Mouse (Mus musculus): Measurements from ENCODE around the gene Lrrc49.

DNA sequence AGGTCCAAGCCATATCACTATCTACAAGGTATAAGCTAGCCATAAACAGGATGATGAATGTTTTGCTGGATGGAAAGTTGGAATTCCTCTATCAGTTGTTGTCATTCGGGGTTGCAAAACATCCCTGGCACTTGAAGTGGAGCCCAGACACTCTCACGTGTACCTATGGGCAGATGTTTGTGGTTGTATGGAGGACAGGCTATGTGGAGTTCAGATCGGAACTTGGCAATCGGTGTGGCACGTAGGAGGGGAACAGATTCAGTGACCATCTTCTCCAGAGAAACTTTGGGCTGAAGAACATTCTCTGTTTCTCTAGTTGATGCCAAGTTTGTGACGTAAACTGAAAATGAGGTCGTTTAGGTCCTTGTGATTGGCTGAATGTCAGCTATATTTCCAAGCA, 114.9 kb downstream of the Lrrc49 start:
- TF ChIP-seq CTCF (conservative IDR thresholded peaks at IDR 0.05; ENCODE audit: insufficient read depth, insufficient read length, low read depth, low read length) (no peak), POLR2A (IDR thresholded peaks at IDR 0.05; ENCODE audit: low read depth, low read length) (no peak)
